Mouse (Mus musculus) frontal cortex, adult (tissue): Measurements from ENCODE around the gene Rnf103.

ENCODE experiments used
- ATAC-seq: cut with Nextera tagmentation; 2 replicates; pipeline ENCODE4 v1.9.2; 2017; ENCODE audit warnings: mild to moderate bottlenecking, moderate library complexity, mixed read lengths; ENCODE audit not compliant: low TSS enrichment

The Rnf103 gene

GRCm38 (mm10) chr6:71492136-71492535, 1.6 kb upstream of the Rnf103 start:
- ATAC-seq = no peak

GRCm38 (mm10) chr6:71492756-71493674, 679 bp upstream of the Rnf103 start:
- ATAC-seq = peak; percentile 22

GRCm38 (mm10) chr6:71494341-71495020, 787 bp downstream of the Rnf103 start:
- peak; percentile 49 for ATAC-seq

- peak; percentile 70 for ATAC-seq
Observed at GRCm38 (mm10) chr6:71500575-71500974, 6.9 kb downstream of the Rnf103 start.

- 0 out of 2 replicates have a peak, but pooled peaks have one; percentile 30 for ATAC-seq
Observed at GRCm38 (mm10) chr6:71503001-71503400, 9.3 kb downstream of the Rnf103 start.

- ATAC-seq = no peak
Observed at GRCm38 (mm10) chr6:71503670-71504069, 10.0 kb downstream of the Rnf103 start.

- no peak for ATAC-seq
Observed at GRCm38 (mm10) chr6:71504091-71504490, 10.4 kb downstream of the Rnf103 start.

- ATAC-seq = no peak
Observed at GRCm38 (mm10) chr6:71505671-71506070, 12.0 kb downstream of the Rnf103 start.

GRCm38 (mm10) chr6:71519476-71519875, 25.8 kb downstream of the Rnf103 start:
- ATAC-seq = peak; percentile 63

GRCm38 (mm10) chr6:71525556-71525955, 31.9 kb downstream of the Rnf103 start:
- peak; percentile 90 for ATAC-seq

GRCm38 (mm10) chr6:71527056-71527455, 33.4 kb downstream of the Rnf103 start:
- no peak for ATAC-seq

GRCm38 (mm10) chr6:71527826-71528225, 34.1 kb downstream of the Rnf103 start:
- no peak for ATAC-seq

GRCm38 (mm10) chr6:71530176-71530575, 36.5 kb downstream of the Rnf103 start:
- ATAC-seq = no peak

GRCm38 (mm10) chr6:71537286-71537685, 43.6 kb downstream of the Rnf103 start:
- no peak for ATAC-seq

GRCm38 (mm10) chr6:71543686-71544499, 50.2 kb downstream of the Rnf103 start, which contains the start of gene Chmp3:
Chmp3 (plus strand) TSS chr6:71543797.
- ATAC-seq = peak; percentile 97

GRCm38 (mm10) chr6:71555507-71555951, 61.8 kb downstream of the Rnf103 start:
- ATAC-seq = no peak

- no peak for ATAC-seq
Observed at GRCm38 (mm10) chr6:71556826-71557225, 63.1 kb downstream of the Rnf103 start.
